Mouse (Mus musculus): Measurements from ENCODE around the gene Zc3h12a. TPM values are rescaled to one million over a fixed set of nuclear protein-coding genes. Genes with fewer than 3 reads are reported as not detected.

Gene Zc3h12a
- polyA plus RNA-seq (2014; fragmentation: Nextera tagmentation; extraction: Ambion mirVana), result 0.60 and 0.61 TPM in 2 replicates

DNA sequence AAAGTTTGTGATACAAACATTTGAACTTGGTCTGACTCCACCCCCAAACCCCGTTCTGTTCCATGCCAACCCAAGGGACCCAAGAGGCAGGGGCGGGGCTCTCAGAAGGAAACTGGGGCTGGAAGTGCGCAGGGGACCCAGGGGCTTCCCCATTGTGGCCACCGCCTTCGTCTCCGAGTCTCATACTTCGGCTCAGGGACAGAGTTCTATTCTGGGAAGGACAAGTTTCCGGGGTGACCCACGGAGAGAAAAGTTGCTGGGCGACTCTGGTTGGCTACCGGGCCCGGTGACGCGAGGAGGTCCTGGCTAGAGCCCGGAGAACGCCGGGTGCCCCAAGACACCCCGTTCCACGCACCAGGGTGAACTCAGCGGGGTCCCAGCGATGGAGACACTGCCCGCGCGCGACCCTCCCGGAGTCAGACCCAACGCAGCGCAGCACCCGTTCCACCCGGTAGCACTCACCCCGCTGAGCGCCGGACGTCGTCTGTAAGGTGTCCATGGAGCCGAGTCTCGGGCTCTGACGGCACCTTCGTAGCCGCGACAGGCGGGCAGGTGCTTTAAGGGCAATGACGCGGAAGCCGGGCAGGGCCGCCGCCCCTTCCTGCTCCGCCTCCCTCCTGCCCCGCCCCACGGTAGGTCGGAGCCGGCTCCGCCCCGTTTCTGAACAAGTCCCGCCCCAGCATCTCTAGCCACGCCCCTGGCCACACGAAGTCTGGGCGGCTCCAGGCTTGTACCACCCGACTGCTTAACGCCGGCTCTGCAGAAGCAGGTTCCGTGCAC is at the start of gene Zc3h12a:
Gene Zc3h12a (minus strand): TSS at position 536 of the 780 bp plus-strand sequence.
- H3K9ac ChIP-seq (ENCODE audit: low read depth, low read length), result peak within 1 kb of the TSS; percentile 53; the same call in 1 of the 2 replicates
- H3K4me2 ChIP-seq (replicated peaks; ENCODE audit: low read depth, low read length), result peak within 1 kb of the TSS; percentile 99
- peak within 1 kb of the TSS; percentile 71 for H3K4me3 ChIP-seq (ENCODE audit: low read length)
- H3K27me3 ChIP-seq (ENCODE audit: control insufficient read depth, insufficient read depth, low read length), result 0 out of 2 replicates have a peak, but pooled peaks cover 5% of the 10 kb centered on the region
- peak; percentile 91 for ATAC-seq (ENCODE audit: low FRiP score, low TSS enrichment)
- H3K36me3 ChIP-seq (ENCODE audit: control insufficient read depth, insufficient read depth, low read length), result no peaks in the 10 kb centered on the region
- H3K9me3 ChIP-seq (ENCODE audit: control insufficient read depth, low read length), result no peaks in the 10 kb centered on the region
- peaks cover 23% of the 10 kb centered on the region for H3K4me1 ChIP-seq (ENCODE audit: control insufficient read depth, insufficient read depth, low read length)
- no peak within 1 kb of the TSS for H3K27ac ChIP-seq (ENCODE audit: low read depth, low read length)
- WGBS, result 1% methylated on average over 62 of the region's 62 CpGs

DNA sequence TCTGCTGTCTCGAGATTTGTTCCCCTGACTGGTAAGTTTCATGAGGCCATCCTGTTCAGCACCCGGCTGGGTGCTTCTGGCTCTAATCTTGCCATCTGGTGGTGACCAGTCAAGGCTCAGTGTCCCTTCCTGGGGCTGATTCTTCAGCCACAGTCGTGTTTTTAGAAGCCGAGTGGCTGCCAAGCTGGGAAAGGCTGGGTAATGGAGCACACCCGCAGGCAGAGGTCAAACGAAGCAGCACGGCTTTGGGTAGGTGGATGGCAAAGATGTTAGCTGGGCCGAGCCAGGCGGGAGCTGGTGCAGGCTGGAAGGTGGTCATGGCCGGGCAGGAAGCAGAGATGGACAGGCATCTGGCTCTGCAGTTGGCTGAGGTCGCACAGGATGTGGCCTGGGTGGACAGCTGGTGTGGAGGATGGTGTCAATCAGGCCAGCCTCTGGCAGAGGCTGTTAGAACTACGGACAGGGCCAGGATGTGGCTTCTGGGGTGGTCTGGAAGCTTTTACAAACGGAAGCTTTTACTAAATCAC is 49.1 kb upstream of the Zc3h12a start:
- 19% methylated on average over 13 of the region's 13 CpGs for WGBS
- Histone ChIP-seq H3K9me3 (ENCODE audit: control insufficient read depth, low read length) (no peaks in the 10 kb centered on the region), H3K4me3 (ENCODE audit: low read length) (no peak overlapping the region), H3K36me3 (ENCODE audit: control insufficient read depth, insufficient read depth, low read length) (no peaks in the 10 kb centered on the region), H3K27ac (ENCODE audit: low read depth, low read length) (no peak overlapping the region), H3K9ac (ENCODE audit: low read depth, low read length) (no peak overlapping the region), H3K4me2 (replicated peaks; ENCODE audit: low read depth, low read length) (no peak overlapping the region), H3K27me3 (ENCODE audit: control insufficient read depth, insufficient read depth, low read length) (peaks cover 4% of the 10 kb centered on the region; the same call in 1 of the 2 replicates), H3K4me1 (ENCODE audit: control insufficient read depth, insufficient read depth, low read length) (no peaks in the 10 kb centered on the region)
- ATAC-seq (ENCODE audit: low FRiP score, low TSS enrichment), result 0 out of 2 replicates have a peak, but pooled peaks have one; percentile 46

DNA sequence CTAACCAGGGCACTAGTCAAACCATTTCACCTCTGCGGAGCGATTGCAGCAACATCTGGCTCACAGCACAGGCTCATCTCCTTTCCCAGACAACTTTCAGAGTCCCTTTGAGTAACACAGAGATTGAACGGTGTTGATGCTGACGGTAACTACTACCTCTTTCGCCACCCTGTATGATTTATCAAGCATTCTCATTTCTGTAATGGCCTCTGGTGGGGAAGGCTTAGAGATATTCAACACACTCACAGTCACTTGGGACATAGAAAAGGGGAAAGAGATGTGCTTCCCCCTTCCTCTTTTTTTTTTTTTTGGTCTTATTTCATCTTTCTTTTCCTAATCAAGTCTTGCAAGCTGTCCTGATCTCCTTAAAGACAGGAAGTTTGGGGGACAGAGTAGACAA is 48.5 kb upstream of the Zc3h12a start:
- H3K9me3 ChIP-seq (ENCODE audit: control insufficient read depth, low read length), result no peaks in the 10 kb centered on the region
- no peaks in the 10 kb centered on the region for H3K4me1 ChIP-seq (ENCODE audit: control insufficient read depth, insufficient read depth, low read length)
- no peak overlapping the region for H3K4me2 ChIP-seq (replicated peaks; ENCODE audit: low read depth, low read length)
- no peak for ATAC-seq (ENCODE audit: low FRiP score, low TSS enrichment)
- no peak overlapping the region for H3K9ac ChIP-seq (ENCODE audit: low read depth, low read length)
- H3K36me3 ChIP-seq (ENCODE audit: control insufficient read depth, insufficient read depth, low read length), result no peaks in the 10 kb centered on the region
- peaks cover 4% of the 10 kb centered on the region; the same call in 1 of the 2 replicates for H3K27me3 ChIP-seq (ENCODE audit: control insufficient read depth, insufficient read depth, low read length)
- no peak overlapping the region for H3K27ac ChIP-seq (ENCODE audit: low read depth, low read length)
- no peak overlapping the region for H3K4me3 ChIP-seq (ENCODE audit: low read length)
- WGBS, result 81% methylated on average over 5 of the region's 5 CpGs

DNA sequence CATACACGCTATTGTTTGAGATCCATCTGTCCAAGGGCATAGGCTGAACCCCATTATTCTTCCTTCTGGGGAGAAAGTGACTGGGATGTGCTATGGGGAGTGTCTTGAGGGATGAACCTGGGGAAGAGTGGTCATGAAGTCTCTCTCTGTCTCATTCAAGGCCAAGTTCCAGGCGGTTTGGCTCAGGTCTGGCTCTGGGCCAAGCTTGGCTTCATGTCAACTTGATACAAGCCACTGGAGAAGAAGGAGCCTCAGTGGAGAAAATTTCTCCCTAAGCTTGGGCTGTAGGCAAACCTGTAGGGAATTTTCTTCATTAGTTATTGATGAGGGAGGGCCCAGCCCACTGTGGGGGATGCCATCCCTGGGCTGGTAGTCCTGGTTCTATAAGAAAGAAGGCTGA is 48.0 kb upstream of the Zc3h12a start:
- Histone ChIP-seq H3K4me2 (replicated peaks; ENCODE audit: low read depth, low read length) (no peak overlapping the region), H3K27me3 (ENCODE audit: control insufficient read depth, insufficient read depth, low read length) (peaks cover 4% of the 10 kb centered on the region; the same call in 1 of the 2 replicates), H3K4me3 (ENCODE audit: low read length) (no peak overlapping the region), H3K4me1 (ENCODE audit: control insufficient read depth, insufficient read depth, low read length) (no peaks in the 10 kb centered on the region), H3K9ac (ENCODE audit: low read depth, low read length) (no peak overlapping the region), H3K27ac (ENCODE audit: low read depth, low read length) (no peak overlapping the region), H3K9me3 (ENCODE audit: control insufficient read depth, low read length) (no peaks in the 10 kb centered on the region), H3K36me3 (ENCODE audit: control insufficient read depth, insufficient read depth, low read length) (no peaks in the 10 kb centered on the region)
- no peak for ATAC-seq (ENCODE audit: low FRiP score, low TSS enrichment)
- 64% methylated on average over 2 of the region's 2 CpGs for WGBS

DNA sequence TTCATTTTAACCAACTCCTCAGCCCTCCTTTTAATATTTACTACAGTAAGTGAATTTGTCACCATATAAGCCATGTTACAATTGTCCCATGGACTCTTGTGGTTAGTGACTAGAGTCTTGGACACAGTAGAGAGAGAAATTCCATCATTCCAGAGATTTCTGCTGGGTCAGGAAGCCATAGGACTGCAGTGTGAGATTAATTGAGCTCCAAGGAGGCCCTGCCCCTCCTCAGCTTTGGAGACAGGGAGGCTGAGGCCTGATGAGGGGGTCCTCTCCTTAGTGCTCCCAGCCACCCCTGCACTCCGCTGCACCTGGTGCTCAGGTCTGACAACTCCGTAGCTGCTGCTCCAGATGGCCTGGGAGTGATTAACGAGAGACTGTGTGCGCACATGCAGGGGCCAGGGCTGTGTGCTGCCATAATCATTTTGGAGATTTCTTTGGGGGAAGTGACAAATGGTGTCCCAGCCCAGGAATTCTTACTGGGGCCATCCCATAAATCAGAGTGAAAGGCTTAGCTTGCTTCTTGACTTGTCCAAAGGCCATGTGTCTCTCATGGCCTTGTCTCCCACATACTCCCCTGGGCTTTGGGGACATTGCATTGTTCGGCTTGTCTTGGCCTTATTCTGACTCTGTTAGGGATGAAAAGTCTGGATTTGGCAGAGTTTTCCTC is 47.0 kb upstream of the Zc3h12a start:
- Histone ChIP-seq H3K36me3 (ENCODE audit: control insufficient read depth, insufficient read depth, low read length) (no peaks in the 10 kb centered on the region), H3K4me2 (replicated peaks; ENCODE audit: low read depth, low read length) (no peak overlapping the region), H3K4me1 (ENCODE audit: control insufficient read depth, insufficient read depth, low read length) (no peaks in the 10 kb centered on the region), H3K4me3 (ENCODE audit: low read length) (no peak overlapping the region), H3K27ac (ENCODE audit: low read depth, low read length) (no peak overlapping the region), H3K9me3 (ENCODE audit: control insufficient read depth, low read length) (no peaks in the 10 kb centered on the region), H3K9ac (ENCODE audit: low read depth, low read length) (no peak overlapping the region), H3K27me3 (ENCODE audit: control insufficient read depth, insufficient read depth, low read length) (peaks cover 4% of the 10 kb centered on the region; the same call in 1 of the 2 replicates)
- 34% methylated on average over 5 of the region's 5 CpGs for WGBS
- ATAC-seq (ENCODE audit: low FRiP score, low TSS enrichment), result 0 out of 2 replicates have a peak, but pooled peaks have one; percentile 32

DNA sequence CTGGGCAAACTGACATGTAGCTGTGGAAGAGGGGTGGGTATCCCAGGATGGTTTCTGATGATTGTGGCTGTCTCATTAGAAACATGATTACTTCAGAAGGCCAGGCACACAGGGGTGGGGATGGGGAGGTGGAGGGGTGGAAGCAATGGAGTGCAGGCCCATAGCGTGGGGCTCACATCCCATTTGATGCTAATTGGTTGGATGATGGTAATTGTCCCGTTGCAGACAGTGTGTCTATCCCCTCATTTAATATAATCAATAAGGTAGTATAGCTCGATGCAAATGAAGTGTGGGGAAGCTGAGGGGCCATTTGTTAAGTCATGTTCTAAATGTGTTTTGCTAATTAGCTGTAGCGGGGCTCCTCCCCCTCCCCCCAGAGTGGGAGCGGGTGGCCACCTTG is 45.5 kb upstream of the Zc3h12a start:
- no peak overlapping the region for H3K9ac ChIP-seq (ENCODE audit: low read depth, low read length)
- no peak overlapping the region for H3K4me3 ChIP-seq (ENCODE audit: low read length)
- 63% methylated on average over 5 of the region's 5 CpGs for WGBS
- H3K4me2 ChIP-seq (replicated peaks; ENCODE audit: low read depth, low read length), result no peak overlapping the region
- peaks cover 4% of the 10 kb centered on the region; the same call in 1 of the 2 replicates for H3K27me3 ChIP-seq (ENCODE audit: control insufficient read depth, insufficient read depth, low read length)
- H3K9me3 ChIP-seq (ENCODE audit: control insufficient read depth, low read length), result no peaks in the 10 kb centered on the region
- no peak for ATAC-seq (ENCODE audit: low FRiP score, low TSS enrichment)
- H3K4me1 ChIP-seq (ENCODE audit: control insufficient read depth, insufficient read depth, low read length), result no peaks in the 10 kb centered on the region
- H3K27ac ChIP-seq (ENCODE audit: low read depth, low read length), result no peak overlapping the region
- no peaks in the 10 kb centered on the region for H3K36me3 ChIP-seq (ENCODE audit: control insufficient read depth, insufficient read depth, low read length)

DNA sequence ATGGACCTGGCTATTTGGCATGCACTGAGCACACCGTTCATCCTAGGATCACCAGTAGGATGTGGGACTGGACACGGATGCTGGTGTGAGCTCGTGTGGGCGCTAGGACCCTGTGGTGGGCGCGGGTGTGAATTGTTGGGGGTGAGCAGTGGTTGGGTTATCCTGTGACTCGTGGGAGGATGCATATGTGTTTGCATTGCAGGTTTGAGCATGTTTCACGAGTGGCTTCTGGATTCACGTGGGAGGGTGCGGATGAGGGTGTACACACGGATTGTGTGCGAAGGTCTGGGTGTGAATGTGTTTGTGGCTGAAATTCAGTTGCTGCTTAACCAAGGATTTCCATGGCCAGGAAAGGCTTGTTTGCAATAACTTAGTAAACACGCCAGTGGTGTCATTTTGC is 45.1 kb upstream of the Zc3h12a start:
- ATAC-seq (ENCODE audit: low FRiP score, low TSS enrichment), result no peak
- H3K27me3 ChIP-seq (ENCODE audit: control insufficient read depth, insufficient read depth, low read length), result peaks cover 4% of the 10 kb centered on the region; the same call in 1 of the 2 replicates
- WGBS, result 86% methylated on average over 13 of the region's 13 CpGs
- no peaks in the 10 kb centered on the region for H3K9me3 ChIP-seq (ENCODE audit: control insufficient read depth, low read length)
- no peak overlapping the region for H3K4me2 ChIP-seq (replicated peaks; ENCODE audit: low read depth, low read length)
- H3K36me3 ChIP-seq (ENCODE audit: control insufficient read depth, insufficient read depth, low read length), result no peaks in the 10 kb centered on the region
- no peaks in the 10 kb centered on the region for H3K4me1 ChIP-seq (ENCODE audit: control insufficient read depth, insufficient read depth, low read length)
- H3K27ac ChIP-seq (ENCODE audit: low read depth, low read length), result no peak overlapping the region
- no peak overlapping the region for H3K9ac ChIP-seq (ENCODE audit: low read depth, low read length)
- H3K4me3 ChIP-seq (ENCODE audit: low read length), result no peak overlapping the region

DNA sequence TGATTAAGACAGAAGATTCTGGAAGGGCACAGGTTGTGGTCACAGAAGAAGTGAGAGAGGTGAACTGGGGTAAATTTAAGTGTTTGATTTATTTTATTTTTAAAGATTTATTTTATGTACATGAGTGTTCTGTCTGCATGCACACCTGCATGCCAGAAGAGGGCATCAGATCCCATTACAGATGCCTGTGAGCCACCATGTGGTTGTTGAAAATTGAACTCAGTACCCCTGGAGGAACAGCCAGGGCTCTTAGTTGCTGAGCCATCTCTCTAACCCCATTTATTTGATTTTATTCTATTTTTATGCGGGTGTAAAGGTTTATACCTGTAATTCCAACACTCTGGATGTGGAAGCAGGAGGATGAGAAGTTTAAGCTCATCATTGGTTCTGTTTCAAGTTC is 40.1 kb upstream of the Zc3h12a start:
- H3K27me3 ChIP-seq (ENCODE audit: control insufficient read depth, insufficient read depth, low read length), result peaks cover 4% of the 10 kb centered on the region; the same call in 1 of the 2 replicates
- H3K9ac ChIP-seq (ENCODE audit: low read depth, low read length), result no peak overlapping the region
- H3K27ac ChIP-seq (ENCODE audit: low read depth, low read length), result no peak overlapping the region
- WGBS, result 61% methylated on average over 1 of the region's 1 CpGs
- H3K9me3 ChIP-seq (ENCODE audit: control insufficient read depth, low read length), result no peaks in the 10 kb centered on the region
- no peaks in the 10 kb centered on the region for H3K4me1 ChIP-seq (ENCODE audit: control insufficient read depth, insufficient read depth, low read length)
- no peak overlapping the region for H3K4me3 ChIP-seq (ENCODE audit: low read length)
- ATAC-seq (ENCODE audit: low FRiP score, low TSS enrichment), result no peak
- no peaks in the 10 kb centered on the region for H3K36me3 ChIP-seq (ENCODE audit: control insufficient read depth, insufficient read depth, low read length)
- H3K4me2 ChIP-seq (replicated peaks; ENCODE audit: low read depth, low read length), result no peak overlapping the region

DNA sequence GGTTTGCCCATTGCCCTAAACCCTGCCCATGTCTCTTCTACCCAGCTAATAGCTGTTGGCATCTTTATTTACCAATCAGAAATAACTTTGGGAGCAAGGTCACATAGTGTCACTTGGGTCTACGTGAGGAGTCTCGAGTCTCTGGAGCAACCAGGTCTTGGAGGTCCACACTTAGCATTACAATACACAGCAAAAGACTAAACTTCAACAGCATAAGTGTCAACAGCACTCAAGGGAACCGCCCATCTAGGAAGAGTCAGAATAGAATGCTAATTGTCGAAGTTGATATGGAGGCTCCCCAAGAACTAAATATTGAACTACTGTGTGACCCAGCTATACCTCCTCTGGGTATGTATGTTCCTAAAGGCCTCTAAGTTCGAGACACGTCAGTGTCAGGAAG is 37.2 kb upstream of the Zc3h12a start:
- H3K9me3 ChIP-seq (ENCODE audit: control insufficient read depth, low read length), result no peaks in the 10 kb centered on the region
- no peak overlapping the region for H3K4me2 ChIP-seq (replicated peaks; ENCODE audit: low read depth, low read length)
- H3K4me1 ChIP-seq (ENCODE audit: control insufficient read depth, insufficient read depth, low read length), result no peaks in the 10 kb centered on the region
- ATAC-seq (ENCODE audit: low FRiP score, low TSS enrichment), result no peak
- no peak overlapping the region for H3K4me3 ChIP-seq (ENCODE audit: low read length)
- H3K9ac ChIP-seq (ENCODE audit: low read depth, low read length), result no peak overlapping the region
- WGBS, result 85% methylated on average over 6 of the region's 6 CpGs
- H3K36me3 ChIP-seq (ENCODE audit: control insufficient read depth, insufficient read depth, low read length), result no peaks in the 10 kb centered on the region
- no peaks in the 10 kb centered on the region for H3K27me3 ChIP-seq (ENCODE audit: control insufficient read depth, insufficient read depth, low read length)
- H3K27ac ChIP-seq (ENCODE audit: low read depth, low read length), result no peak overlapping the region
